Mouse (Mus musculus): ENCODE measurements around the gene Vwa3a.

Vwa3a gene

DNA sequence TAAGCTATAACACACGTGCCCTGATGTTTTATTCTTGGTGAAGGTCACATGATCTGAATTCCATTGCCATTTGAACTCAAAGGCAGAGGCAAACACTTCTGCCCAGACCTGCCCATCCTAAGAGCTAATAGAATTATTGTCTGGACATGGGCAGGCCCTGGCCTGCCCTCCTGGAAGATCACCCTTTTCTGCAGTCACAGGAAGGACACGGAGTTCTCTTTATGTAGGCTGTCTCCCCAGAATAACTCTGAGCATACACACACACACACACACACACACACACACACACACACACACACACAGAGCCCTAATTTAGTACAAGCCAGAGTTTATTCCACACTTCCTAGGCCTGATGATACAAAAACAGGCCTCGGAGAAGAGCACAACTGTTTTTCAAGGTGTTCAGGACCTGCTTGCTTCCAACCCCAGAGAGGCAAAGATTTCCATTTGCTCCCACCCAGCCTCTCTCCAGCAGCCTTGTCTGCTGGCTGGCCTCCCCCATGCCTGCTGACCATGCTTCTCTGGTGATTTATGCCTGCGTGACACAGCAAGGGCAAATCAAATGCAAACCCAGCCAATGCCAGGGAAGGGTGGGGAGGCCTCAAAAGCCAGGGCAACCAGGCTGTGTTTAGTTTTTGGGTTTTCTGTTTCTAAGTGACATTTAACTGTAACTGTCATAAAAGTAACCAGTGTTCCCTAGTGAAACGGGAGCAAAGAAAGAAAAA lies 99.5 kb downstream of the Vwa3a start:
- DNase-seq: no peak

DNA sequence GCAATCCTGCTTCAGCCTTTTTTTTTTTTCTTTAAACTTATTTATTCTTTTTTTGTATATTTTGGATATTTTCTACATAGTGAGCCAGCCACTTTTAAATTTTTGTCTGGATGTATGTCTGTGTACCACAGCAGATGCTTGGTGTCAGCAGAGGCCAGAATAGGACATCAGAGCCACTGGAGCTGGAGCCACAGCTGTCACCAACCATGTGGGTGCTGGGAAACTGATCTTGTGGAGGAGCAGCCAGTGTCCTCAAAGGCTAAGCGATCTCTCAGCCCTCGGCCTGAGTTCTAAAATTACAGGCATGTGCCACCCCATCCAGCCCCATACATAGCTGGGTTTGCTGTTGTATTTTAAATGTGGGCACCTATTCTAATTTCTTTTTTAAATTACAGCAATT lies 100.7 kb downstream of the Vwa3a start:
- no peak for DNase-seq

DNA sequence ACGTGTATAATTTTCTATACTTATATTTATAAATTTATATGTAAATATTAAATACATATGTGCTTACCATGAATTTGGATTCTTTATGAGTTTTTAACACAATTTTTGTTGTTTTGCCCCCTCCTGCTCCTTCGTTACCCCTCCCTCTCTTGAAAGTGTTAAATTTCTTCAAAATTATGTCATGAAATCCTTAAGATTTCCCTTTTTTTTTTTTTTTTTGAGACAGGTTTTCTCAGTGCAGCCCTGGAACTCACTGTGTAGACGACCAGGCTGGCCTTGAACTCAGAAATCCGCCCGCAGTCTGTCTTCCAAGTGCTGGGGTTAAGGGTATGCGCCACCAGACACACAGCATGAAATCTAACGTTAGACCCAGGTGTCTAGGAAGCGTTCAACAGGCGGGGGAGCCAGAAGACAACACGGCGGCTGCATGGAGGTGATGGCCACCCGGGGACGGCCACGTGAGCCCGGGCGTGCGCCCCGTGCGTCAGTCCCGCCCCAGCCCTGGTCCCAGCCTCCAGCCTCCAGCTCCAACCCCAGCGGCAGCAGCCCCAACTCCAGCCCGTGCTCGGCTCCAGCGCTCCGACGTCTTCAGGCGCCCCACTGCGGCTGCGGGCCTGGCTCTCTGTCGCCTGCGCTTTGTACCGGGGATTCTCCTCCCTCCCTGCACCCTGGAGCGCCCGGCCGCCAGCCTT lies 103.4 kb downstream of the Vwa3a start, which contains the start of gene Eef2k:
Eef2k (plus strand) TSS at position 487 of the 692 bp plus-strand sequence.
- DNase-seq: peak; percentile 89

DNA sequence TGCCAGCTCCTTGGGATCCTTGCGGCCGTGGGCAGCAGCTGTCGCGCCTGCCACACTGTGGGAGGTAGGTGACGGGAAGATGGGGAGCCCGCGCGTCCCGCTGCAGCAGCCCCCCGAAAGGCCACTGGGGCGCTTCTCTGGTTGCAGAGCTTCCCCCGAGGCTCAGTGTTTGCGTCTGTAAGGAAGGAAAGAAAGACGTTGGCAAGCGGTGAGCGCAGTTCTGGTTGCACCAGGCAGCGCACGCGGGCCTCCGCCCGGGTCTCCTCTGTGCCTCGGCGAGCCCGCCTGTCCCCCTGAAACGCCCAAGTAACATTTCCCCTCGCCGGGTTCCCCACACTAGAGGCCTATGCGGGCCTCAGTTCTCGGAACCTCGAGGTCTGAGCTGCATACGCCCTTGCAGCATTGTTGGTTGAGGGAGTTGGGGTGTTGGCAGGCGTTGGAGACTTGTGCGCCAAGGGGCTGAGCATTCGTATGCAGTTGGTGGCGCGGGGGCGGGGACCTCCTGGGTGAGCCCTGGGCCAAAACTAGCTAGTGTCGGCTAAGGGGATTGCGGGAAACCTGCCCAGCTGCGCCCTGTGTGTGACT lies 104.0 kb downstream of the Vwa3a start:
- peak; percentile 85 for DNase-seq

DNA sequence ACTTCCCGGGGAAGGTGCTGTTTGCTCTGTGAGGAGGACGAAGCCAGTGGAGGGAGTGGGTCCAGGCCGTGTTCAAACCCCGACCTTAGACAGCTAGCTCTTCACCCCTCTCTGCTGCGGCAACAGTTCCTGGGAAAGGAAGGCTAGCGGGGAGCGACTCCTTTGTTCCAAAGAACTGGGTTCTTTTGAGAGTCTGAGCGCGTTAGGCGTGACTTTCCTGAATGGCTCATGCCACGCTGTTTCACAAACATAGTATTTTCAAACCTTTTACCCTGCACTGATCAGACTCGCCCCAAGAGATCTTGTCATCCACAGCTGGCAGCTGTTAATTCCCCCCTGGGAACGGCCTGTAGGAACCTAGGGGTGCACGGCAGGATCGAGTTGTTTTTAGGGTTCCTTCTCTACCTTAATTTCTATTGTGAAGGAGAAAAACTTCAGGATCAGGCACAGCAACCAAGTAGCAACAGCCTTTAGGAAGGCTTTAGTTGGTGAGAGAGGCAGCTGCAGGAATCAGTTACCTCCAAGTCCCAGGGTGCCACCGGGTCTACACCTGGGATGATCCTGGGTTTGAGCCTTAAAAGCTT lies 104.8 kb downstream of the Vwa3a start:
- DNase-seq: no peak

DNA sequence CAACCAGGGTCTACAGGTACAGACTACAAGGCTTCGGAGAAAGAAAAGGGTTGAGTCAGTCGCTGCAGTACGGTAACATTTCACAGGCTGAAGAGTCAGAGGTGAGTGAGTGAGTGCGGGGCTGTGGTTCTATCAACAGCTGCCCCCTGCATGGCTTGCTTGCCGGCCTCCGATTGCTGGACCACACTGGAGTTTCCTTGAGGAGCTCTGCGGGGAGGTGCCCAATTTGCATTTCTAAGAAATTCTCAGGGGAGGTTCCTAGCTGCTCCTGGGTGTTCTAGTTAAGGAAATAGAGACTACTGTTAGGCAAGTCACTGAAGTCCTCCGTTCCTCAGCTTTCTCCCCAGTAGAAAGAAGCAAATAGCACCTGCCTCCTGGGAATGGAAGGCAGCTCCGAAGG lies 105.6 kb downstream of the Vwa3a start:
- DNase-seq: no peak

DNA sequence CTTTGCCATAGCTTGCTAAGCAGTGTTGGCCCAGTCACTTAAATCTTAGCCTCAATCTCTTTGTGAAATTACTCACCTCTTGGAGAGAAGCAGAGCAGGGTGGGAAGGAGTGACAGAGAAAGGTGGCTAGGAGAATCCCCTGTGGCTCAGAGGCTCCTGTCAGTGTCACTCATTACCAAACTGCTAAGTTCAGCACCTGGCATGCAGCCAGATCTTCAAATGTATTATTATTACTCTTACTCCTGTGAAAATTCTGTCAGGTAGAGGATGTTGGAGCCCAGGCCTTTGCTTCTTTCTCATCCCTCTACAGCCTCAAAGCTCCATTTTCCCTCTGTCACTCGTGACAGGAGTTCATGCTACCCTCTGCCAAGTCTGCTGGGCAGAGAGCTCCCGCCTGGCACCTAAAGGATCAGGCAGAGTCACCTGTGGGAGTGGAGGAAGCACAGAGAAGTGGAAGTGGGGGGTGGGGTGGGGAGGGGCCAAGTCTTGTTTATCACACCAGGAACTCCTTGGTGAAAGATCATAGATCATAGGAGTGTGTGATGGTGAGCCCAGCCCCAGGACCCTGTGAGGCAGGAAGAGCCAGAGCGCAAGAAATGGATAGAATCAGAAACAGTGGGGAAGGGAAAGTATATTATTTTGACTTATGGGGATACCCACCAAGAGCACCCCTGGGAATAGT lies 109.9 kb downstream of the Vwa3a start:
- no peak for DNase-seq

DNA sequence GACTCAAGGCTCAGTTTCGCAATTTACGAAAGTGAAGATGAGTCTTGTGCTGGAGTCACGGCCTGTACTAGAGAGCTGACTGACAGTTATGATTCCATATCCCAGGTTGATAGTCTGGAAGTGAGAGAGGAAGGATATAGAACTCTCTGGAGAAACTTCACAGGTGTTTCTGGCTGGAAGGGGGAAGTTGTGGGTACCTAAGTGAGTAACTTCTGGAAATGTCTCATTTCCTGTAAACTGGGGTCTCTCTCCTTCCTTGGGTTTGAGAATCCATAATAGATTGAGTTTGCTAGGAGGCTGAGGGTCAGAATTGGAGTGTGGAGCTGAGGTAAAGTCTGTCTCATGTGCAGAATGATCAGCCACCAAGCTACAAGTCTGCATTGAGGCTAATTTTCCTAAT lies 111.0 kb downstream of the Vwa3a start:
- DNase-seq: no peak

All from thymus, postnatal 25 days (tissue).